25 mouse cellular contexts compared by ENCODE assay signal in the genomic region with DNA sequence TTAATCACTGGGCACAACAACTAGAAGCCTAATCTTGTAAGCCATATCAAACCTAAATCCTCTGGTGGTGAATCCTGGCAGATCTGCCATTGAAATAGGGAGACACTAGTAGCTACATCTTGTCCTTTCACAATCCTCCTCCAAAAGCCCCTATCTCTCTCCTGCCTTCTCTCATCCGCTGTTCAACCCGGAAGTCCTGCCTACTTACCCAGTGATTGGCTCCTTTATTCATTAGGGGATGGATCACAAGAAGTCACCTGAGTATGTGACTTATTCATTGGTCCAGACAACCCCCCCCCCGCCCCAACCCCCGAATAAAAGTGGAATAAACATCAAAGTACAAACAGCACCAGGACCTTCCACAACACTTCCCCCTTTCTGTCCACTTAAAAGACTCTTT.
DNase-seq lines count a peak whose midpoint lies in the region; ATAC-seq lines count a peak whose summit lies in the region.
"Had no signal": no experiment of that assay in that cellular context is flagged by ENCODE, and none has a peak within 500 bp of the region (broad histone marks: within the 10 kb centered on the region; RNA-seq: fewer than 3 reads in every experiment).

No protein-coding gene starts in this region.

- H3K9me3 ChIP-seq in heart, embryonic 13.5 days: no peaks in the 10 kb centered on the region
- no peaks in the 10 kb centered on the region for H3K9me3 ChIP-seq in liver, embryonic 12.5 days (replicated peaks)
- H3K9me3 ChIP-seq: forebrain, embryonic 13.5 days; limb, embryonic 10.5 days; limb, embryonic 15.5 days; neural tube, embryonic 13.5 days had no signal

- ATAC-seq in heart, embryonic 13.5 days (ENCODE audit: extremely low read depth, insufficient number of reproducible peaks, low FRiP score, low TSS enrichment): no peak
- peak; percentile 65 for ATAC-seq in liver, embryonic 12.5 days
- ATAC-seq: CD4-positive, CD25-positive, alpha-beta regulatory T cell, adult 4 months; forebrain, embryonic 13.5 days; intestine, postnatal 0 days; midbrain, embryonic 16.5 days had no signal

- peaks cover 9% of the 10 kb centered on the region for H3K4me1 ChIP-seq in heart, embryonic 13.5 days
- H3K4me1 ChIP-seq in liver, embryonic 12.5 days: 0 out of 2 replicates have a peak, but pooled peaks cover 4% of the 10 kb centered on the region
- H3K4me1 ChIP-seq: forebrain, embryonic 13.5 days; limb, embryonic 15.5 days; neural tube, embryonic 13.5 days had no signal

- intact Hi-C loops in heart, postnatal 25 days (cut with DNase I): no loop called here

- H3K9ac ChIP-seq in heart, embryonic 13.5 days: no peak overlapping the region
- no peak overlapping the region for H3K9ac ChIP-seq in liver, embryonic 12.5 days
- H3K9ac ChIP-seq: forebrain, embryonic 13.5 days; hindbrain, embryonic 14.5 days; limb, embryonic 15.5 days; lung, embryonic 14.5 days; neural tube, embryonic 13.5 days had no signal

- no peak for DNase-seq in heart, postnatal 25 days (ENCODE audit: low spot score)
- DNase-seq in liver: no peak
- DNase-seq in R1 (ENCODE audit: low read depth, low spot score): peak; percentile 23
- DNase-seq in lung, postnatal 25 days (ENCODE audit: low spot score): no peak
- DNase-seq in spleen, postnatal 10 days (ENCODE audit: low spot score in 2 of 2): no peak
- DNase-seq: adrenal gland, postnatal 10 days; cerebellum, adult 8-10 months; cerebellum, postnatal 25 days; gastrocnemius, postnatal 10 days; kidney, adult 9 months; kidney, postnatal 10 days; lung, embryonic 14.5 days; lung, postnatal 14 days; thymus, postnatal 25 days had no signal

- no peaks in the 10 kb centered on the region for H3K36me3 ChIP-seq in heart, embryonic 13.5 days
- H3K36me3 ChIP-seq in liver, embryonic 12.5 days: no peaks in the 10 kb centered on the region
- H3K36me3 ChIP-seq: limb, embryonic 10.5 days; limb, embryonic 15.5 days; neural tube, embryonic 13.5 days had no signal

- no peak overlapping the region for H3K27ac ChIP-seq in heart, embryonic 13.5 days (replicated peaks)
- no peak overlapping the region for H3K27ac ChIP-seq in liver, embryonic 12.5 days
- H3K27ac ChIP-seq: forebrain, embryonic 13.5 days; hindbrain, embryonic 14.5 days; limb, embryonic 10.5 days; limb, embryonic 15.5 days; neural tube, embryonic 13.5 days had no signal

- H3K27me3 ChIP-seq in heart, embryonic 13.5 days (replicated peaks): no peaks in the 10 kb centered on the region
- H3K27me3 ChIP-seq in liver, embryonic 12.5 days (replicated peaks): no peaks in the 10 kb centered on the region
- H3K27me3 ChIP-seq: forebrain, embryonic 13.5 days; limb, embryonic 15.5 days; neural tube, embryonic 13.5 days had no signal

- 75% methylated on average over 4 of the region's 4 CpGs for WGBS in heart, embryonic 13.5 days
- WGBS in liver, embryonic 12.5 days (ENCODE audit: insufficient replicate concordance): 59% methylated on average over 4 of the region's 4 CpGs

- H3K4me3 ChIP-seq in heart, embryonic 13.5 days: no peak overlapping the region
- H3K4me3 ChIP-seq in liver, embryonic 12.5 days: peak overlapping the region; percentile 28
- H3K4me3 ChIP-seq: forebrain, embryonic 13.5 days; limb, embryonic 10.5 days; limb, embryonic 15.5 days; neural tube, embryonic 13.5 days had no signal

- peak overlapping the region; percentile 47; the same call in 1 of the 2 replicates for H3K4me2 ChIP-seq in heart, embryonic 13.5 days
- H3K4me2 ChIP-seq in liver, embryonic 12.5 days: peak overlapping the region; percentile 44
- H3K4me2 ChIP-seq: forebrain, embryonic 13.5 days; hindbrain, embryonic 14.5 days; limb, embryonic 15.5 days; lung, embryonic 14.5 days; midbrain, embryonic 11.5 days; neural tube, embryonic 13.5 days had no signal
